In genomic region chr17:35582900-35583299, GRCm38 (mm10) we compare ENCODE assay signal across 16 mouse cellular contexts. TPM values are rescaled to one million over a fixed set of nuclear protein-coding genes. Genes with fewer than 3 reads are reported as not detected.
A peak's percentile ranks its signal among the peaks of the same experiment; 100 is the strongest.
DNase-seq lines count a peak whose midpoint lies in the region; ATAC-seq and TF ChIP-seq lines count a peak whose summit lies in the region.
"Had no signal": no experiment of that assay in that cellular context is flagged by ENCODE, and none has a peak within 500 bp of the region (broad histone marks: within the 10 kb centered on the region; RNA-seq: fewer than 3 reads in every experiment).

No protein-coding gene starts in this region.

- no peak overlapping the region for H3K4me3 ChIP-seq in lung, embryonic 14.5 days (ENCODE audit: low read depth, low read length)
- H3K4me3 ChIP-seq: embryonic facial prominence, embryonic 15.5 days; limb, embryonic 10.5 days had no signal

- CTCF ChIA-PET in Patski (lab: Charles Lee), result interaction anchor here (0.6 to 2.9 kb wide), 3 partner anchors 8 to 82 kb away, joined by 3 to 17 read pairs (median 4); no protein-coding TSS in a partner anchor

- no peaks in the 10 kb centered on the region for H3K36me3 ChIP-seq in lung, embryonic 14.5 days (ENCODE audit: insufficient read depth)
- H3K36me3 ChIP-seq: embryonic facial prominence, embryonic 15.5 days; limb, embryonic 10.5 days had no signal

- H3K27me3 ChIP-seq in lung, embryonic 14.5 days (ENCODE audit: insufficient read depth, low read length), result no peaks in the 10 kb centered on the region
- no peaks in the 10 kb centered on the region for H3K27me3 ChIP-seq in Patski
- H3K27me3 ChIP-seq: embryonic facial prominence, embryonic 15.5 days had no signal

- peak; percentile 72 for TF ChIP-seq CTCF in lung, embryonic 14.5 days (IDR thresholded peaks at IDR 0.05; ENCODE audit: low read depth)
- peak; percentile 68 for TF ChIP-seq CTCF in Patski (IDR thresholded peaks at IDR 0.05)

- no peaks in the 10 kb centered on the region for H3K9me3 ChIP-seq in lung, embryonic 14.5 days (ENCODE audit: low read depth, low read length)
- H3K9me3 ChIP-seq: embryonic facial prominence, embryonic 15.5 days; limb, embryonic 10.5 days had no signal

- WGBS in lung, embryonic 14.5 days, result 81% methylated on average over 1 of the region's 1 CpGs

- no peaks in the 10 kb centered on the region for H3K4me1 ChIP-seq in lung, embryonic 14.5 days (ENCODE audit: insufficient read depth)

- DNase-seq in adrenal gland, postnatal 36 days, result peak; percentile 4 to 25
- no peak for DNase-seq in adrenal gland, adult 8-10 months
- peak; percentile 35 for DNase-seq in lung, embryonic 14.5 days
- DNase-seq in lung, postnatal 4 days, result no peak
- DNase-seq in Patski (ENCODE audit: low read depth, low spot score), result no peak
- peak; percentile 10 for DNase-seq in retina, embryonic 14.5 days (ENCODE audit: low spot score)
- no peak for DNase-seq in heart, adult 9 months (ENCODE audit: low spot score in 2 of 2)
- no peak for DNase-seq in urinary bladder, adult 2 months (ENCODE audit: low spot score)
- DNase-seq: heart, postnatal 36 days; kidney, postnatal 10 days had no signal

- POLR2A ChIA-PET in Patski (lab: Charles Lee), result no interaction called here

- H3K27ac ChIP-seq in lung, embryonic 14.5 days (ENCODE audit: low read depth), result no peak overlapping the region
- H3K27ac ChIP-seq: embryonic facial prominence, embryonic 15.5 days; limb, embryonic 10.5 days had no signal

- no peak for ATAC-seq in lung, embryonic 14.5 days (ENCODE audit: insufficient read depth)
- no peak for ATAC-seq in Patski

- H3K9ac ChIP-seq in lung, embryonic 14.5 days, result no peak overlapping the region
- H3K9ac ChIP-seq: embryonic facial prominence, embryonic 15.5 days had no signal

- H3K4me2 ChIP-seq in lung, embryonic 14.5 days, result no peak overlapping the region
- H3K4me2 ChIP-seq: embryonic facial prominence, embryonic 15.5 days had no signal

- in situ Hi-C loops in Patski (cut with MboI; ENCODE audit: low pct_unique_long_range_greater_than_20kb), result loop anchor here (5.0 to 10.0 kb wide), 5 partner anchors 49 to 292 kb away; partner anchors contain the start of genes Dhx16, Flot1, Ier3 and Vars2

RNA-seq across cellular contexts. Expression of gene 2300002M23Rik, which starts 15.7 kb away (rescaled TPM):
- not detected for total RNA-seq in adrenal gland, postnatal 36 days (2021)
- not detected for total RNA-seq in adrenal gland, adult 8-10 months (2022)
- polyA plus RNA-seq in lung, embryonic 14.5 days (2014; fragmentation: Nextera tagmentation; extraction: Ambion mirVana), result not detected in 2 replicates
- polyA plus RNA-seq in Patski (2021), result not detected
- not detected in 2 replicates for polyA plus RNA-seq in urinary bladder, adult 2 months (2012; rRNA removed)
- total RNA-seq: gastrocnemius, adult 8-10 months; heart, postnatal 36 days; megakaryocyte progenitor cell, adult 5-6 weeks had no signal
- polyA plus RNA-seq: limb, embryonic 10.5 days; neural tube, embryonic 14.5 days; stomach, embryonic 14.5 days had no signal

RNA-seq across cellular contexts. Expression of gene Sfta2, which starts 18.4 kb away (rescaled TPM):
- not detected for total RNA-seq in adrenal gland, postnatal 36 days (2021)
- total RNA-seq in adrenal gland, adult 8-10 months (2022), result not detected
- polyA plus RNA-seq in lung, embryonic 14.5 days (2014; fragmentation: Nextera tagmentation; extraction: Ambion mirVana), result 61.3 and 64.3 TPM in 2 replicates
- not detected for polyA plus RNA-seq in Patski (2021)
- polyA plus RNA-seq in urinary bladder, adult 2 months (2012; rRNA removed), result not detected in 2 replicates
- total RNA-seq: gastrocnemius, adult 8-10 months; heart, postnatal 36 days; megakaryocyte progenitor cell, adult 5-6 weeks had no signal
- polyA plus RNA-seq: limb, embryonic 10.5 days; neural tube, embryonic 14.5 days had no signal

RNA-seq across cellular contexts. Expression of gene Cdsn, which starts 31.0 kb away (rescaled TPM):
- total RNA-seq in adrenal gland, postnatal 36 days (2021), result 1 to 10 TPM in 1 of 2 experiments, under 1 TPM in 1; 0.56 to 1.4 TPM
- 10 to 100 TPM in 1 of 4 experiments, 1 to 10 TPM in 2, under 1 TPM in 1; 0.17 to 12.1 (median 3.0) TPM for total RNA-seq in adrenal gland, adult 8-10 months (2022)
- 0.07 TPM in 1 of 2 replicates, not detected in the other for polyA plus RNA-seq in lung, embryonic 14.5 days (2014; fragmentation: Nextera tagmentation; extraction: Ambion mirVana)
- polyA plus RNA-seq in Patski (2021), result 8.6 TPM
- polyA plus RNA-seq in urinary bladder, adult 2 months (2012; rRNA removed), result 0.56 and 1.1 TPM in 2 replicates
- total RNA-seq: megakaryocyte progenitor cell, adult 5-6 weeks had no signal
- polyA plus RNA-seq: limb, embryonic 10.5 days had no signal

RNA-seq across cellular contexts. Expression of gene Gm9573, which starts 43.5 kb away (rescaled TPM):
- not detected for total RNA-seq in adrenal gland, postnatal 36 days (2021)
- total RNA-seq in adrenal gland, adult 8-10 months (2022), result not detected
- polyA plus RNA-seq in lung, embryonic 14.5 days (2014; fragmentation: Nextera tagmentation; extraction: Ambion mirVana), result not detected in 2 replicates
- not detected for polyA plus RNA-seq in Patski (2021)
- not detected in 2 replicates for polyA plus RNA-seq in urinary bladder, adult 2 months (2012; rRNA removed)
- total RNA-seq: gastrocnemius, adult 8-10 months; heart, postnatal 36 days; megakaryocyte progenitor cell, adult 5-6 weeks had no signal
- polyA plus RNA-seq: limb, embryonic 10.5 days; neural tube, embryonic 14.5 days; stomach, embryonic 14.5 days had no signal

RNA-seq across cellular contexts. Expression of gene Psors1c2, which starts 49.9 kb away (rescaled TPM):
- not detected for total RNA-seq in adrenal gland, postnatal 36 days (2021)
- total RNA-seq in adrenal gland, adult 8-10 months (2022), result not detected
- polyA plus RNA-seq in lung, embryonic 14.5 days (2014; fragmentation: Nextera tagmentation; extraction: Ambion mirVana), result 0.82 and 0.84 TPM in 2 replicates
- polyA plus RNA-seq in Patski (2021), result 0.37 TPM
- 0.12 and 0.15 TPM in 2 replicates for polyA plus RNA-seq in urinary bladder, adult 2 months (2012; rRNA removed)
- total RNA-seq: gastrocnemius, adult 8-10 months; heart, postnatal 36 days; megakaryocyte progenitor cell, adult 5-6 weeks had no signal

Comparison
In these comparisons a context has a peak if more than half of its experiments do, and no peak if none do; other contexts are left out.
1. DNase-seq: peak in adrenal gland, postnatal 36 days (2 of 2), lung, embryonic 14.5 days (single experiment) and retina, embryonic 14.5 days (single experiment); none in adrenal gland, adult 8-10 months (single experiment), lung, postnatal 4 days (0 of 2), Patski (single experiment), heart, adult 9 months (0 of 2) and urinary bladder, adult 2 months (single experiment).
2. RNA of gene Sfta2, which starts 18.4 kb away (polyA plus RNA-seq): 61.3 to 64.3 TPM in lung, embryonic 14.5 days; not detected in Patski (single experiment) and not detected in urinary bladder, adult 2 months; every median in the first group is over 10 times any median in the second.